Mouse (Mus musculus) limb, embryonic 14.5 days (tissue): Measurements from ENCODE around the gene Il1rn. TPM values are rescaled to one million over a fixed set of nuclear protein-coding genes. Genes with fewer than 3 reads are reported as not detected.

ENCODE experiments used
- ATAC-seq: fragments of 200-750 bp; cut with Nextera tagmentation; 2 replicates; pipeline ENCODE4 v1.8.0; 2017; ENCODE audit warnings: low read depth, moderate number of reproducible peaks, moderate TSS enrichment; ENCODE audit not compliant: low FRiP score
- DNase-seq: peaks from one replicate; pipeline ENCODE4 v3.0.0-alpha.2; 2015; ENCODE audit warnings: low spot score
- H3K27ac ChIP-seq: fragments of 300-500 bp; sonication (generic); replicated peaks from 2 replicates; pipeline ENCODE4 v1.5.1; 2014; ENCODE audit warnings: low read depth, mild to moderate bottlenecking, low read length, moderate library complexity, mixed read lengths
- H3K27me3 ChIP-seq: fragments of 300-500 bp; sonication (generic); 2 replicates; pipeline ENCODE4 v1.6.1; 2014; ENCODE audit warnings: low read length, mixed read lengths; ENCODE audit not compliant: control insufficient read depth, insufficient read depth
- H3K36me3 ChIP-seq: fragments of 300-500 bp; sonication (generic); 2 replicates; pipeline ENCODE4 v1.6.1; 2014; ENCODE audit warnings: mild to moderate bottlenecking, low read length, moderate library complexity, mixed read lengths; ENCODE audit not compliant: control insufficient read depth, insufficient read depth
- H3K4me1 ChIP-seq: fragments of 300-500 bp; sonication (generic); 2 replicates; pipeline ENCODE4 v1.6.1; 2014; ENCODE audit warnings: antibody characterized with exemption, low read length, mixed read lengths; ENCODE audit not compliant: control insufficient read depth, insufficient read depth
- H3K4me2 ChIP-seq: fragments of 300-500 bp; sonication (generic); replicated peaks from 2 replicates; pipeline ENCODE4 v1.6.1; 2014; ENCODE audit warnings: low read depth, mild to moderate bottlenecking, low read length, moderate library complexity; ENCODE audit not compliant: severe bottlenecking
- H3K4me3 ChIP-seq: fragments of 300-500 bp; sonication (generic); replicated peaks from 2 replicates; pipeline ENCODE4 v1.5.1; 2014; ENCODE audit warnings: low read length
- H3K9ac ChIP-seq: fragments of 300-500 bp; sonication (generic); 2 replicates; pipeline ENCODE4 v1.6.1; 2014; ENCODE audit warnings: mild to moderate bottlenecking, low read depth, low read length, moderate library complexity; ENCODE audit not compliant: severe bottlenecking
- H3K9me3 ChIP-seq: fragments of 300-500 bp; sonication (generic); 2 replicates; pipeline ENCODE4 v1.6.1; 2016; ENCODE audit warnings: low read length; ENCODE audit not compliant: control insufficient read depth
- POLR2A ChIP-seq: fragments of 200-500 bp; IDR thresholded peaks from 2 replicates; pipeline ENCODE4 v1.8.0; 2012; ENCODE audit warnings: inconsistent platforms, mild to moderate bottlenecking, moderate library complexity, borderline replicate concordance; ENCODE audit not compliant: insufficient read depth, insufficient read length; ENCODE audit errors: extremely low read depth
- WGBS: fragments of 180-500 bp; shearing (Covaris S2); extraction: QIAGEN DNeasy Blood & Tissue Kit; methylation state at CpG from one replicate; pipeline ENCODE4 v1.1.7; 2014; 5-methylcytosine and 5-hydroxymethylcytosine counted together
- polyA plus RNA-seq, 2 experiments: library from polyadenylated mRNA; depleted of rRNA in 1 of 2; stranded (reverse) in 1 of 2; unstranded in 1 of 2; fragments of >200 nt; fragmentation: Nextera tagmentation in 1 of 2; extraction: Ambion mirVana in 1 of 2; gene quantifications; 2 replicates each; pipeline versions ENCODE4 v1.2.1 to v1.2.3; 2012 to 2014

Gene Il1rn
- polyA plus RNA-seq, 2 experiments: 2.8 to 6.6 TPM

DNA sequence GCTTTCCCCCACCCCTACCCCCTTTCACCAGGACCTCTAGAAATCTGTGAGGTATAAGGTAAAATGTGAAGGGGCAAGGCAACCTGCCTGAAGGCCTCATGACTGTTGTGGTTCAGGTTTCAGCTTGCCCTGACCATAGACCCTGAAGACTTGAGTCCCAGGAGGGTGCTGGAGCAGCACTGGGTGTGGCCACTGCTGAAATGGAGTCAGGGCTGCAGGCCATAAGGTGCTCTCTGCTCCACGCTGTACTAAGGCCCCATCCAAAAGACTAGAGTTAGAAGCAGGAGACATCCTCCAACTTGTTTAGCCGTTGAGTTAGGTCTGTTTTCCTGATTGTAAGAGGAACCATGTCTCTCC lies 50.3 kb downstream of the Il1rn start:
- DNase-seq (no peak), ATAC-seq (no peak)
- Histone ChIP-seq H3K4me3 (no peak overlapping the region), H3K36me3 (no peaks in the 10 kb centered on the region), H3K27me3 (no peaks in the 10 kb centered on the region), H3K4me2 (no peak overlapping the region), H3K4me1 (peaks cover 4% of the 10 kb centered on the region; the same call in 1 of the 2 replicates), H3K27ac (no peak overlapping the region), H3K9me3 (no peaks in the 10 kb centered on the region), H3K9ac (no peak overlapping the region)
- WGBS: 67% methylated on average over 2 of the region's 2 CpGs
- TF ChIP-seq POLR2A: no peak

DNA sequence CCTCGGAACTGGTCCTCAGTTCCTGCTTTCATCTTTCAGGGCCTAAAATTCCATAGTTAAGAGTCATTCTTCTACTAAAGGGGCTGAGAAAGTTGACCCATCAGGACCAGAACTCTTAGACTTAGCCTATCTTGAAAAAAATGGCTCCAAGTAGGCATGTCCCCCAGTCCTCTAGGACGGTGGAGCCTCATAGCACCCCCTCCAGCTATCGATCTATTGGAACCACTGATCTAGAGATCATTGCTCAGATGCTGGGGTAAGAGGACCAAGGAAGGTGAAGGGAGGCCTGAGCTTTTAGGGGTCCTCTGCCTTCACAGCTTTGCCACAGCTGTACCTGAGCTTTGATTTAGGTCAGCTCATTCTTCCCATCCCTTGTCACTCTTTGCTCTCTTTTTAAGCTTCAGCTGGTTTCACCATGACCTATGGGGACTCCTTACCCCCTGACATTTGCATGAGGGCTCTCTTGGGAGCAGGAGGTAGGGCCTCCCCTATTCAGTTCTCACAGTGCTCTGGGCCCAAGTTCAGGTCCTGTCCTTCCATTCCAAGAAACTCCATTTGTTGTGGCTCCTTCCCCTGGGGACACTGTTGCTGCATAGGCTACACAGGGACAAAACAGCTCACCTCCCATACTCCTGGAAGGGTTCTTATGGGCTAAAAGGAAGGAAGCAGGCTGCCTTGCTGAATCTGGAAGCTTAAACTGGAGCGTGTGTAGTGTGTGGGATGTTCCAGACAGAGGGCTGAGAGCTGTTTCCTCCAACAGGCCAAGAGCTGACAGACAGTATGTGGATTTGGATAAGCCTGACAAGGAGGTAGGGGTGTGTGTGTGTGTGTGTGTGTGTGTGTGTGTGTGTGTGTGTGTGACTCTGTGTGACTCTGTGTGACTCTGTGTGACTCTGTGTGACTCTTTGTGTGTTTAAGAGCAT lies 51.0 kb downstream of the Il1rn start:
- no peaks in the 10 kb centered on the region for H3K27me3 ChIP-seq
- no peak for DNase-seq
- no peak for TF ChIP-seq POLR2A
- 89% methylated on average over 4 of the region's 4 CpGs for WGBS
- no peaks in the 10 kb centered on the region for H3K36me3 ChIP-seq
- ATAC-seq: no peak
- H3K4me2 ChIP-seq: no peak overlapping the region
- no peaks in the 10 kb centered on the region for H3K9me3 ChIP-seq
- no peak overlapping the region for H3K9ac ChIP-seq
- H3K27ac ChIP-seq: no peak overlapping the region
- H3K4me3 ChIP-seq: no peak overlapping the region
- H3K4me1 ChIP-seq: peaks cover 4% of the 10 kb centered on the region; the same call in 1 of the 2 replicates

DNA sequence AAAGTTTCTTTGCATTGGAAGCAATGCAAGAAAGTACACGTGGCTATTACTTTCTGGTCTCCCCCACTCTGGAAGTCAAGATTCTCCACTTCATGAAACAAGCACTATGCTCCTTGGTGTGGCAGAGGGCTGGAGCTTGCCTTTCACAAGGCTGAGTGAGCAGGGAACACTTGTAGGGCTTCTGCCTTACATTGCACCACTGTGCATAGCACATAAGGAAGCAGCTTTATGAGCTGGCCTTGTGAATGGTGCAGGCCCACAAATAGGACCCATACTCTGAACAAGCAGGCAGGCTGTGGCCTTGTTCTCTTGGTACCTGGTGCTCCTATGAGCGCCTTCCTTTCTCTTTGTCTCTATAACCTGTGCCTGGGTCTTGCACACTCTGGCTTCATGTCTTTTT lies 56.6 kb downstream of the Il1rn start:
- no peaks in the 10 kb centered on the region for H3K9me3 ChIP-seq
- ATAC-seq (no peak), DNase-seq (no peak)
- TF ChIP-seq POLR2A: no peak
- H3K27me3 ChIP-seq: no peaks in the 10 kb centered on the region
- H3K27ac ChIP-seq: no peak overlapping the region
- H3K4me1 ChIP-seq: no peaks in the 10 kb centered on the region
- WGBS: 66% methylated on average over 2 of the region's 2 CpGs
- H3K9ac ChIP-seq: no peak overlapping the region
- no peak overlapping the region for H3K4me3 ChIP-seq
- H3K36me3 ChIP-seq: no peaks in the 10 kb centered on the region
- H3K4me2 ChIP-seq: no peak overlapping the region

DNA sequence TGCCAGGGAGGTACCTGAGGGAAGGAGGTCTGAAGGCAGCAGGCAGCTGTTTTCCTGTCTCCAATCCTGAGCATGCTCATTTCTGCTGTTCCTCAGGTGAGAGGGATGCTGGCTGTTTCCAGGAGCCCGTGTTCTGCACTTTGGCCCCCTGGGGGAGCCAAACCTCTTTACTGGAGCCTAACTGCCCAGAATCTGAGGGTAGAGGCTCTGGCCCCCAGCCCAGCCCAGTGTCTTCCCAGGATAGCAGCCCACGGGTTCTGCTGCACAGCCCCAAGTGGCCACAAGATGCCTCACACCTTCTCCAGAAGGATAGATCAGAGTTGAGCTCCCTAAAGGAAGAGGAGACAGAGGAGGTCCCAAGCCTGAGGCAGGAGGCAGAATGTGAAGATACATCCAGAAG lies 60.5 kb downstream of the Il1rn start:
- WGBS: 21% methylated on average over 2 of the region's 2 CpGs
- Histone ChIP-seq H3K4me1 (no peaks in the 10 kb centered on the region), H3K9me3 (no peaks in the 10 kb centered on the region), H3K4me3 (no peak overlapping the region), H3K27me3 (no peaks in the 10 kb centered on the region), H3K9ac (no peak overlapping the region), H3K36me3 (no peaks in the 10 kb centered on the region), H3K4me2 (no peak overlapping the region), H3K27ac (no peak overlapping the region)
- no peak for TF ChIP-seq POLR2A
- DNase-seq: no peak
- ATAC-seq: no peak

DNA sequence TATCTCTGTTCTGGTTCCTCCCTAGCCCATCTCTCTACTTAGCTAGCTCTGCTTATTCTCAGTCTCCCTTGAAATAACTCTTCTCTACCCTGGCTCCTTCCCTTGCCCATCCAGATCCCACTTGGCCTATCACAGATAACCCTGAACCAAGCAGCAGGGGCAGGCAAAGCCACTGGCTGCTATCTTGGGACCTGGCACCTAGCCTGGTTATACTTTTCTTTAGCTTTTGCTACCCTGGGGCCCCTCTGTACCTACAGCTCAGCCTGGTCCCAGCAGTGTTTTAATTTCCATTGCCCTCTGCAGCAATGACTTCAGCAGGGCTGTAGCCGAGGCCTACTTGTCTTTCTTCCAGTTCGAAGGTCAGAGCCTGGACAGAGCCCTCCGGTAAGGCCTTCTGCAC lies 64.1 kb downstream of the Il1rn start:
- Histone ChIP-seq H3K4me1 (no peaks in the 10 kb centered on the region), H3K9ac (no peak overlapping the region), H3K9me3 (no peaks in the 10 kb centered on the region), H3K27ac (no peak overlapping the region), H3K36me3 (no peaks in the 10 kb centered on the region), H3K4me2 (no peak overlapping the region), H3K27me3 (no peaks in the 10 kb centered on the region), H3K4me3 (no peak overlapping the region)
- ATAC-seq: no peak
- no peak for DNase-seq
- WGBS: 81% methylated on average over 3 of the region's 3 CpGs
- TF ChIP-seq POLR2A: no peak

Other genes starting within 250 kb of the Il1rn start
- not detected in 2 replicates for gene Tbpl2, start 240.3 kb upstream of the Il1rn start, polyA plus RNA-seq (2012; rRNA removed)
- not detected in 2 replicates for gene Tbpl2, start 240.3 kb upstream of the Il1rn start, polyA plus RNA-seq (2014; fragmentation: Nextera tagmentation; extraction: Ambion mirVana)
- not detected in 2 replicates for gene Il1f8, start 183.7 kb upstream of the Il1rn start, polyA plus RNA-seq (2012; rRNA removed)
- gene Il1f8, start 183.7 kb upstream of the Il1rn start, polyA plus RNA-seq (2014; fragmentation: Nextera tagmentation; extraction: Ambion mirVana): not detected in 2 replicates
- 0.05 TPM in 1 of 2 replicates, not detected in the other for gene Il1f9, start 150.4 kb upstream of the Il1rn start, polyA plus RNA-seq (2012; rRNA removed)
- gene Il1f9, start 150.4 kb upstream of the Il1rn start, polyA plus RNA-seq (2014; fragmentation: Nextera tagmentation; extraction: Ambion mirVana): 0.29 TPM in 1 of 2 replicates, not detected in the other
- gene Il1f6, start 121.4 kb upstream of the Il1rn start, polyA plus RNA-seq (2012; rRNA removed): not detected in 2 replicates
- gene Il1f6, start 121.4 kb upstream of the Il1rn start, polyA plus RNA-seq (2014; fragmentation: Nextera tagmentation; extraction: Ambion mirVana): not detected in 2 replicates
- 2.0 and 2.1 TPM in 2 replicates for gene Il1f5, start 59.9 kb upstream of the Il1rn start, polyA plus RNA-seq (2012; rRNA removed)
- gene Il1f5, start 59.9 kb upstream of the Il1rn start, polyA plus RNA-seq (2014; fragmentation: Nextera tagmentation; extraction: Ambion mirVana): 5.5 and 6.5 TPM in 2 replicates
- not detected in 2 replicates for gene Il1f10, start 45.7 kb upstream of the Il1rn start, polyA plus RNA-seq (2012; rRNA removed)
- not detected in 2 replicates for gene Il1f10, start 45.7 kb upstream of the Il1rn start, polyA plus RNA-seq (2014; fragmentation: Nextera tagmentation; extraction: Ambion mirVana)
- 3.3 and 3.8 TPM in 2 replicates for gene Psd4, start 30.7 kb downstream of the Il1rn start, polyA plus RNA-seq (2012; rRNA removed)
- 3.9 and 4.5 TPM in 2 replicates for gene Psd4, start 30.7 kb downstream of the Il1rn start, polyA plus RNA-seq (2014; fragmentation: Nextera tagmentation; extraction: Ambion mirVana)
- 0.12 TPM in 1 of 2 replicates, not detected in the other for gene Pax8, start 138.7 kb downstream of the Il1rn start, polyA plus RNA-seq (2012; rRNA removed)
- gene Pax8, start 138.7 kb downstream of the Il1rn start, polyA plus RNA-seq (2014; fragmentation: Nextera tagmentation; extraction: Ambion mirVana): not detected in 2 replicates